Mouse (Mus musculus) lung, embryonic 16.5 days (tissue): ENCODE measurements around the gene Arhgef15. TPM values are rescaled to one million over a fixed set of nuclear protein-coding genes. Genes with fewer than 3 reads are reported as not detected.

Experiments
- ATAC-seq: fragments of 200-750 bp; cut with Nextera tagmentation; 2 replicates; pipeline ENCODE4 v1.8.0; 2017; ENCODE audit warnings: low read depth, mild to moderate bottlenecking, moderate library complexity
- H3K27ac ChIP-seq: fragments of 300-500 bp; sonication (generic); 2 replicates; pipeline ENCODE4 v1.5.1; 2014; ENCODE audit warnings: mild to moderate bottlenecking, control low read depth, low read length
- H3K27me3 ChIP-seq: fragments of 300-500 bp; sonication (generic); 2 replicates; pipeline ENCODE4 v1.6.1; 2014; ENCODE audit warnings: low read depth, low read length, mixed read lengths; ENCODE audit not compliant: control insufficient read depth, insufficient read depth
- H3K36me3 ChIP-seq: fragments of 300-500 bp; sonication (generic); 2 replicates; pipeline ENCODE4 v1.6.1; 2014; ENCODE audit warnings: low read length; ENCODE audit not compliant: control insufficient read depth, insufficient read depth
- H3K4me1 ChIP-seq: fragments of 300-500 bp; sonication (generic); replicated peaks from 2 replicates; pipeline ENCODE4 v1.6.1; 2014; ENCODE audit warnings: low read length, mixed read lengths; ENCODE audit not compliant: control insufficient read depth, insufficient read depth
- H3K4me2 ChIP-seq: fragments of 300-500 bp; sonication (generic); 2 replicates; pipeline ENCODE4 v1.6.1; 2014; ENCODE audit warnings: low read depth, low read length, control low read depth
- H3K4me3 ChIP-seq: fragments of 300-500 bp; sonication (generic); 2 replicates; pipeline ENCODE4 v1.5.1; 2014; ENCODE audit warnings: mild to moderate bottlenecking, low read length, control low read depth
- H3K9ac ChIP-seq: fragments of 300-500 bp; sonication (generic); 2 replicates; pipeline ENCODE4 v1.6.1; 2014; ENCODE audit warnings: low read length, control low read depth
- H3K9me3 ChIP-seq: fragments of 300-500 bp; sonication (generic); 2 replicates; pipeline ENCODE4 v1.6.1; 2016; ENCODE audit warnings: low read length; ENCODE audit not compliant: control insufficient read depth
- WGBS: fragments of 180-500 bp; shearing (Covaris S2); extraction: QIAGEN DNeasy Blood & Tissue Kit; methylation state at CpG from one replicate; pipeline ENCODE4 v1.1.7; 2014; 5-methylcytosine and 5-hydroxymethylcytosine counted together
- polyA plus RNA-seq: library from polyadenylated mRNA; unstranded; fragments of >200 nt; fragmentation: Nextera tagmentation; extraction: Ambion mirVana; gene quantifications from 2 replicates; pipeline ENCODE4 v1.2.1, GENCODE M21; 2015

Arhgef15 gene
- polyA plus RNA-seq, 1 experiment from 2014 or later: 28.9 TPM

GRCm38 (mm10) chr11:68902823-68903222 lies 54.5 kb downstream of the Arhgef15 start:
- ATAC-seq: no peak
- H3K27ac ChIP-seq: no peak overlapping the region
- peaks cover 11% of the 10 kb centered on the region for H3K4me1 ChIP-seq
- peak overlapping the region; percentile 65 for H3K4me2 ChIP-seq
- no peaks in the 10 kb centered on the region for H3K27me3 ChIP-seq
- peak overlapping the region; percentile 97 for H3K9ac ChIP-seq
- peak overlapping the region; percentile 94 for H3K4me3 ChIP-seq
- WGBS: 75% methylated on average over 5 of the region's 5 CpGs
- no peaks in the 10 kb centered on the region for H3K9me3 ChIP-seq
- peaks cover 34% of the 10 kb centered on the region for H3K36me3 ChIP-seq

- Histone ChIP-seq H3K4me1 (peaks cover 11% of the 10 kb centered on the region), H3K4me3 (peak overlapping the region; percentile 94), H3K36me3 (peaks cover 34% of the 10 kb centered on the region), H3K27me3 (no peaks in the 10 kb centered on the region), H3K9ac (peak overlapping the region; percentile 97), H3K4me2 (peak overlapping the region; percentile 65), H3K9me3 (no peaks in the 10 kb centered on the region), H3K27ac (no peak overlapping the region)
- WGBS: 2% methylated on average over 11 of the region's 11 CpGs
- no peak for ATAC-seq
Measured at GRCm38 (mm10) chr11:68902367-68902766, 54.9 kb downstream of the Arhgef15 start.

- Histone ChIP-seq H3K4me1 (peaks cover 11% of the 10 kb centered on the region), H3K27ac (peak overlapping the region; percentile 89), H3K9ac (peak overlapping the region; percentile 97), H3K27me3 (no peaks in the 10 kb centered on the region), H3K36me3 (peaks cover 34% of the 10 kb centered on the region), H3K9me3 (no peaks in the 10 kb centered on the region), H3K4me2 (peak overlapping the region; percentile 65), H3K4me3 (peak overlapping the region; percentile 94)
- no peak for ATAC-seq
- 0% methylated on average over 9 of the region's 10 CpGs for WGBS
Measured at GRCm38 (mm10) chr11:68902047-68902364, 55.3 kb downstream of the Arhgef15 start.

- peak within 1 kb of the TSS; percentile 69 for H3K4me2 ChIP-seq
- H3K4me1 ChIP-seq: peaks cover 9% of the 10 kb centered on the region
- peaks cover 31% of the 10 kb centered on the region for H3K36me3 ChIP-seq
- peak within 1 kb of the TSS; percentile 89 for H3K27ac ChIP-seq
- peak within 1 kb of the TSS; percentile 97 for H3K9ac ChIP-seq
- H3K4me3 ChIP-seq: peak within 1 kb of the TSS; percentile 94
- peak; percentile 89 for ATAC-seq
- no peaks in the 10 kb centered on the region for H3K27me3 ChIP-seq
- WGBS: under 1% methylated on average over 52 of the region's 52 CpGs
- H3K9me3 ChIP-seq: no peaks in the 10 kb centered on the region
Measured at GRCm38 (mm10) chr11:68901351-68902046, 55.8 kb downstream of the Arhgef15 start, which contains the start of gene Rpl26. Gene Rpl26, plus strand, starts transcription at chr11:68901583.

GRCm38 (mm10) chr11:68900519-68901350 lies 56.5 kb downstream of the Arhgef15 start:
- 24% methylated on average over 31 of the region's 31 CpGs for WGBS
- ATAC-seq: no peak; the same call in 1 of the 2 replicates
- Histone ChIP-seq H3K4me3 (peak overlapping the region; percentile 94), H3K36me3 (peaks cover 26% of the 10 kb centered on the region), H3K4me1 (peaks cover 6% of the 10 kb centered on the region; the same call in 1 of the 2 replicates), H3K27ac (no peak overlapping the region), H3K9me3 (no peaks in the 10 kb centered on the region), H3K27me3 (no peaks in the 10 kb centered on the region), H3K9ac (peak overlapping the region; percentile 56), H3K4me2 (peak overlapping the region; percentile 69)

- no peak overlapping the region for H3K4me2 ChIP-seq
- no peaks in the 10 kb centered on the region for H3K27me3 ChIP-seq
- H3K36me3 ChIP-seq: peaks cover 17% of the 10 kb centered on the region
- ATAC-seq: no peak
- H3K9ac ChIP-seq: no peak overlapping the region
- no peak overlapping the region for H3K27ac ChIP-seq
- no peak overlapping the region for H3K4me3 ChIP-seq
- H3K4me1 ChIP-seq: peaks cover 6% of the 10 kb centered on the region; the same call in 1 of the 2 replicates
- 81% methylated on average over 8 of the region's 8 CpGs for WGBS
- H3K9me3 ChIP-seq: no peaks in the 10 kb centered on the region
Measured at GRCm38 (mm10) chr11:68899815-68900214, 57.5 kb downstream of the Arhgef15 start.

- no peak overlapping the region for H3K4me2 ChIP-seq
- peaks cover 10% of the 10 kb centered on the region for H3K36me3 ChIP-seq
- no peaks in the 10 kb centered on the region for H3K9me3 ChIP-seq
- H3K9ac ChIP-seq: no peak overlapping the region
- no peak overlapping the region for H3K4me3 ChIP-seq
- no peak overlapping the region for H3K27ac ChIP-seq
- WGBS: 71% methylated on average over 6 of the region's 6 CpGs
- peaks cover 6% of the 10 kb centered on the region; the same call in 1 of the 2 replicates for H3K4me1 ChIP-seq
- H3K27me3 ChIP-seq: no peaks in the 10 kb centered on the region
- ATAC-seq: no peak
Measured at GRCm38 (mm10) chr11:68898790-68899189, 58.5 kb downstream of the Arhgef15 start.

GRCm38 (mm10) chr11:68897838-68898237 lies 59.4 kb downstream of the Arhgef15 start:
- Histone ChIP-seq H3K9ac (no peak overlapping the region), H3K4me1 (peaks cover 5% of the 10 kb centered on the region; the same call in 1 of the 2 replicates), H3K27ac (no peak overlapping the region), H3K27me3 (no peaks in the 10 kb centered on the region), H3K4me3 (no peak overlapping the region), H3K9me3 (no peaks in the 10 kb centered on the region), H3K36me3 (peaks cover 2% of the 10 kb centered on the region; the same call in 1 of the 2 replicates), H3K4me2 (no peak overlapping the region)
- WGBS: 51% methylated on average over 6 of the region's 6 CpGs
- ATAC-seq: no peak

GRCm38 (mm10) chr11:68897120-68897519 lies 60.2 kb downstream of the Arhgef15 start:
- no peak overlapping the region for H3K4me3 ChIP-seq
- H3K36me3 ChIP-seq: no peaks in the 10 kb centered on the region
- no peaks in the 10 kb centered on the region for H3K9me3 ChIP-seq
- no peak for ATAC-seq
- H3K4me2 ChIP-seq: no peak overlapping the region
- no peak overlapping the region for H3K9ac ChIP-seq
- no peaks in the 10 kb centered on the region for H3K4me1 ChIP-seq
- no peak overlapping the region for H3K27ac ChIP-seq
- WGBS: 48% methylated on average over 4 of the region's 4 CpGs
- no peaks in the 10 kb centered on the region for H3K27me3 ChIP-seq
